Mouse (Mus musculus) hindbrain, embryonic 16.5 days (tissue): ENCODE results near the gene Oas1c. TPM values are rescaled to one million over a fixed set of nuclear protein-coding genes. Genes with fewer than 3 reads are reported as not detected.
"Not testable (repeated sequence)": the region's sequence is repeated elsewhere in the genome, so short reads cannot be mapped to it uniquely, and the experiment has no call there.

Experiments used
- ATAC-seq: fragments of 200-750 bp; cut with Nextera tagmentation; 2 replicates; pipeline ENCODE4 v1.8.0; 2017; ENCODE audit warnings: moderate TSS enrichment, moderate library complexity
- H3K27ac ChIP-seq: fragments of 300-500 bp; sonication (generic); 2 replicates; pipeline ENCODE4 v1.5.1; 2014; ENCODE audit warnings: low read depth, mild to moderate bottlenecking, control low read depth, low read length, moderate library complexity
- H3K27me3 ChIP-seq: fragments of 300-500 bp; sonication (generic); replicated peaks from 2 replicates; pipeline ENCODE4 v1.6.1; 2014; ENCODE audit warnings: low read length; ENCODE audit not compliant: control insufficient read depth, insufficient read depth
- H3K36me3 ChIP-seq: fragments of 300-500 bp; sonication (generic); 2 replicates; pipeline ENCODE4 v1.6.1; 2014; ENCODE audit warnings: mild to moderate bottlenecking, low read length, moderate library complexity, mixed read lengths; ENCODE audit not compliant: control insufficient read depth, insufficient read depth
- H3K4me1 ChIP-seq: fragments of 300-500 bp; sonication (generic); 2 replicates; pipeline ENCODE4 v1.6.1; 2014; ENCODE audit warnings: low read depth, low read length; ENCODE audit not compliant: control insufficient read depth, insufficient read depth
- H3K4me2 ChIP-seq: fragments of 300-500 bp; sonication (generic); 2 replicates; pipeline ENCODE4 v1.6.1; 2014; ENCODE audit warnings: mild to moderate bottlenecking, low read length, control low read depth, moderate library complexity
- H3K4me3 ChIP-seq: fragments of 300-500 bp; sonication (generic); 2 replicates; pipeline ENCODE4 v1.5.1; 2014; ENCODE audit warnings: mild to moderate bottlenecking, low read length, control low read depth, moderate library complexity
- H3K9ac ChIP-seq: fragments of 300-500 bp; sonication (generic); 2 replicates; pipeline ENCODE4 v1.6.1; 2014; ENCODE audit warnings: low read depth, mild to moderate bottlenecking, control low read depth, low read length, moderate library complexity
- H3K9me3 ChIP-seq: fragments of 300-500 bp; sonication (generic); 2 replicates; pipeline ENCODE4 v1.6.1; 2014; ENCODE audit warnings: mild to moderate bottlenecking, low read length, moderate library complexity; ENCODE audit not compliant: control insufficient read depth
- WGBS: fragments of 180-500 bp; shearing (Covaris S2); extraction: QIAGEN DNeasy Blood & Tissue Kit; methylation state at CpG from one replicate; pipeline ENCODE4 v1.1.7; 2014; 5-methylcytosine and 5-hydroxymethylcytosine counted together
- polyA plus RNA-seq: library from polyadenylated mRNA; unstranded; fragments of >200 nt; fragmentation: Nextera tagmentation; extraction: Ambion mirVana; gene quantifications from 2 replicates; pipeline ENCODE4 v1.2.1, GENCODE M21; 2015

The Oas1c gene
- polyA plus RNA-seq, 1 experiment from 2014 or later: 0.65 TPM

DNA sequence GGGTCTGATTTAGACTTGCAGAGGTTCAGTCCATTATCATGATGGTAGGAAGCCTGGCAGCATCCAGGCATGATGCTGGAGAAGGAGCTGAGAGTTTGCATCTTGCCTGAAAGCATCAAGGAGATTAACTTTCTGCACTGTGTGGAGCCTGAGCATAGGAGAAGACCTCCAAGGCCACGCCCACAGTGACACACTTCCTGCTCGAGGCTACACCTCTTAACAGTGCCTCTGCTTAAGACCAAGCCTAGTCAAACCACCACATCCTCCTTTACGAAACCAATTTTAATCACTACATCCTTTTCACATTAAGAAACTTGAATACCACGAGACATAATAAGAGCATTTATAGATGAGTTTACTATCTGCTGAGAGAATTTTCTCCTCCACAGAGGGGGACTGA is 18.7 kb upstream of the Oas1c start:
- Histone ChIP-seq H3K4me1 (no peaks in the 10 kb centered on the region; the same call in 1 of the 2 replicates), H3K27ac (no peak overlapping the region), H3K9me3 (no peaks in the 10 kb centered on the region), H3K36me3 (no peaks in the 10 kb centered on the region), H3K27me3 (peaks cover 2% of the 10 kb centered on the region; the same call in 1 of the 2 replicates), H3K4me3 (no peak overlapping the region), H3K4me2 (no peak overlapping the region), H3K9ac (no peak overlapping the region)
- 91% methylated on average over 4 of the region's 4 CpGs for WGBS
- no peak for ATAC-seq

GRCm38 (mm10) chr5:120818999-120819398 is 6.7 kb upstream of the Oas1c start:
- no peak overlapping the region for H3K4me2 ChIP-seq
- H3K9ac ChIP-seq: no peak overlapping the region
- ATAC-seq: no peak
- H3K27ac ChIP-seq: no peak overlapping the region
- no peak overlapping the region for H3K4me3 ChIP-seq
- no peaks in the 10 kb centered on the region for H3K36me3 ChIP-seq
- no peaks in the 10 kb centered on the region for H3K4me1 ChIP-seq
- peaks cover 13% of the 10 kb centered on the region for H3K9me3 ChIP-seq
- H3K27me3 ChIP-seq: no peaks in the 10 kb centered on the region

DNA sequence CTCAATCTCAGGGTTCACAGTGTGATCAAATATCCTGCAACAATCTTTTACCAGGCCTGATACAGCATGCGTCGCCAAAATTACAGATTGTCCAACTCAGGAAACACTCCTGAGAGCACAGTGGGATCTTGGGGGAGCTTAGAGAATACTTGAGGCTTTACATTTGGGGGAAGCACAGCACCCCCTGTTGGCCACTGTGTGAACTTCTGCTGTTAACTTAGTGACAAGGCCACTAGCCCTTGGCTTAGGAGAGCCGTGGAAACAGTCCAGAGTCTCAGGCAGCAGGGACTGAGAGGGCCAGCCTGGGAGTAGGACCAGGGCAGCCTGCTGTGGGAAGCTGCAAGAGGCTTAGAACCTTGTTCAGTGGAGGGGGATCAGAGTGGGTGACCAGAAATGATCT is 3.6 kb upstream of the Oas1c start:
- no peaks in the 10 kb centered on the region for H3K36me3 ChIP-seq
- H3K27me3 ChIP-seq: no peaks in the 10 kb centered on the region
- peaks cover 7% of the 10 kb centered on the region for H3K4me1 ChIP-seq
- H3K9me3 ChIP-seq: peaks cover 13% of the 10 kb centered on the region
- ATAC-seq: no peak
- no peak overlapping the region for H3K9ac ChIP-seq
- no peak overlapping the region for H3K4me3 ChIP-seq
- H3K27ac ChIP-seq: no peak overlapping the region
- WGBS: 68% methylated on average over 3 of the region's 3 CpGs
- no peak overlapping the region for H3K4me2 ChIP-seq

GRCm38 (mm10) chr5:120813023-120813422 is 709 bp upstream of the Oas1c start:
- Histone ChIP-seq H3K27ac (no peak overlapping the region), H3K9ac (peak overlapping the region; percentile 28), H3K4me3 (no peak overlapping the region; the same call in 1 of the 2 replicates), H3K4me2 (peak overlapping the region; percentile 51), H3K9me3 (no peaks in the 10 kb centered on the region), H3K27me3 (no peaks in the 10 kb centered on the region), H3K4me1 (peaks cover 7% of the 10 kb centered on the region), H3K36me3 (no peaks in the 10 kb centered on the region)
- WGBS: 81% methylated on average over 6 of the region's 6 CpGs
- ATAC-seq: no peak

DNA sequence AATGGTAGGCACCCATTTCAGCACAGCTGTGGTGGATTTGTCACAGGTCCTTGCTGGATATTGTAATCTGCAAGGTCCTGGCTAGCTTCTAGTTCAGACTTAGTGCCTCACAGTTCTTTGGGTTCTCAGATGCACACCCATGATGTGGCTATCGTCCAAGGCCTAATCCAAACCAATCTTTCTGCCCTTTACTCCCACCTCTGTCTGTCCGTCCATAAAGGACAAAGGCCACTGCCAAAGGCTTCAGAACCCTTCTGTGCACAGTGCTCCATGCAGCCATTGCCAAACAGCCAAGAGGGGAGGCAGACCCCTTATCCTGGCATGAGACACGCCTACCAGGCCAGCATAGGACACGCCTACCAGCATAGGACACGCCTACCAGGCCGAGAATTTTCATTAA is 3.1 kb downstream of the Oas1c start:
- Histone ChIP-seq H3K4me1 (peaks cover 7% of the 10 kb centered on the region), H3K4me3 (no peak overlapping the region), H3K27me3 (no peaks in the 10 kb centered on the region), H3K9me3 (peaks cover 2% of the 10 kb centered on the region; the same call in 1 of the 2 replicates), H3K27ac (no peak overlapping the region), H3K9ac (no peak overlapping the region), H3K4me2 (no peak overlapping the region), H3K36me3 (no peaks in the 10 kb centered on the region)
- 41% methylated on average over 6 of the region's 6 CpGs for WGBS
- ATAC-seq: no peak

GRCm38 (mm10) chr5:120806458-120806857 is 5.9 kb downstream of the Oas1c start:
- Histone ChIP-seq H3K27ac (no peak overlapping the region), H3K4me3 (no peak overlapping the region), H3K4me1 (no peaks in the 10 kb centered on the region), H3K9ac (no peak overlapping the region), H3K4me2 (no peak overlapping the region), H3K9me3 (peaks cover 2% of the 10 kb centered on the region; the same call in 1 of the 2 replicates), H3K36me3 (no peaks in the 10 kb centered on the region), H3K27me3 (no peaks in the 10 kb centered on the region)
- ATAC-seq: no peak
- 100% methylated on average over 1 of the region's 1 CpGs for WGBS

DNA sequence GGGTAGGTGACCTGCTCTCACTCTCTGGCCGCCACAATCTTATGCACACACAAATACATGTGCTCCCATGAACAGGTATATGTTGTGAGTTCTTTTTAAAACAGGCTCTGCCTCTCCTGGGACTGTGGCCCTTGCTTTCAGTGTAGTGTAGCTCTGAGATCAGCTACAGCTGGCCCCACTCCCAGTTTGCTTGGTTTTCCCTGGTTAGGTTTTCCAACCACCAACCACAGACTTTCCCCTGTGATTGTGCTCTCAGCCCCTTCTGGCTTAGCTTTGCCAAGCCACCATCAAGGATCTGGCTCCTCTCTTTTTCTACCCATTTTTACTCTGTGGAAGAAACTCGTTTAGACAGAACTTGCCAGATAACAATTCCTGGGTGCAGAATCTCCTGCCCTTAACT is 8.7 kb downstream of the Oas1c start:
- Histone ChIP-seq H3K4me1 (no peaks in the 10 kb centered on the region), H3K36me3 (no peaks in the 10 kb centered on the region), H3K27me3 (no peaks in the 10 kb centered on the region), H3K9ac (no peak overlapping the region), H3K4me3 (no peak overlapping the region), H3K9me3 (peaks cover 2% of the 10 kb centered on the region; the same call in 1 of the 2 replicates), H3K4me2 (no peak overlapping the region), H3K27ac (no peak overlapping the region)
- no peak for ATAC-seq
- WGBS: 70% methylated on average over 2 of the region's 2 CpGs

GRCm38 (mm10) chr5:120798943-120799342 is 13.4 kb downstream of the Oas1c start:
- H3K27me3 ChIP-seq: not testable (repeated sequence)

GRCm38 (mm10) chr5:120798147-120798546 is 14.2 kb downstream of the Oas1c start:
- H3K9me3 ChIP-seq, H3K4me2 ChIP-seq, ATAC-seq, H3K4me3 ChIP-seq, H3K4me1 ChIP-seq, H3K36me3 ChIP-seq, H3K27ac ChIP-seq, H3K27me3 ChIP-seq, H3K9ac ChIP-seq: not testable (repeated sequence)
- 83% methylated on average over 5 of the region's 5 CpGs for WGBS

More at GRCm38 (mm10) chr5:120798943-120799342, 13.4 kb downstream of the Oas1c start:
- H3K9me3 ChIP-seq, H3K4me1 ChIP-seq, H3K27ac ChIP-seq, H3K4me3 ChIP-seq, H3K9ac ChIP-seq, H3K4me2 ChIP-seq, H3K36me3 ChIP-seq, ATAC-seq: not testable (repeated sequence)
- WGBS: 50% methylated on average over 1 of the region's 2 CpGs

DNA sequence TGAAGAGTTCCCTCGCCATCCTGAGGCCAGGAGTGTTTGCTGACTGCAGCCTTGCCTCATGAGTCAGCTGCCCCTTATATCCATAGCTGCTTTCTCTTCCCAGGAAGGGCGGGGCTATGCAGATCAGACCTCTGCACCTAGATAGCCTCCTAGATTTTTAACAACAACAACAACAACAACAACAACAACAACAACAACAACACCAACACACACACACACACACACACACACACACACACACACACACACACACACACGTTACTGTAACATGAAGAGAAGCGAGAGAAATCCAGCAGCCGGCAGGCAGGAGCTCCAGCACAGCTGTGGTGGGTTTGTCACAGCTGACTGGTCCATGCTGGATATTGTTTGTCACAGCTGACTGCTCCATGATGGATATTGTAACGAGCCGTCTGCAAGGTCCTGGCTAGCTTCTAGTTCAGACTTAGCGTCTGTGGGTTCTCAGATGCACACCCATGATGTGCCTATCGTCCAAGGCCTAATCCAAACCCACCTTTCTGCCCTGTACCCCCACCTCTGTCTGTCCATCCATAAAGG is 16.8 kb downstream of the Oas1c start, which contains the start of gene Oas1e:
Oas1e (minus strand) TSS at position 51 of the 555 bp plus-strand sequence.
- ATAC-seq, H3K27me3 ChIP-seq, H3K4me2 ChIP-seq, H3K9me3 ChIP-seq, H3K4me1 ChIP-seq, H3K9ac ChIP-seq, H3K36me3 ChIP-seq, H3K4me3 ChIP-seq, H3K27ac ChIP-seq: not testable (repeated sequence)
- 54% methylated on average over 9 of the region's 9 CpGs for WGBS
